8 mouse cellular contexts compared by ENCODE assay signal in the genomic region with DNA sequence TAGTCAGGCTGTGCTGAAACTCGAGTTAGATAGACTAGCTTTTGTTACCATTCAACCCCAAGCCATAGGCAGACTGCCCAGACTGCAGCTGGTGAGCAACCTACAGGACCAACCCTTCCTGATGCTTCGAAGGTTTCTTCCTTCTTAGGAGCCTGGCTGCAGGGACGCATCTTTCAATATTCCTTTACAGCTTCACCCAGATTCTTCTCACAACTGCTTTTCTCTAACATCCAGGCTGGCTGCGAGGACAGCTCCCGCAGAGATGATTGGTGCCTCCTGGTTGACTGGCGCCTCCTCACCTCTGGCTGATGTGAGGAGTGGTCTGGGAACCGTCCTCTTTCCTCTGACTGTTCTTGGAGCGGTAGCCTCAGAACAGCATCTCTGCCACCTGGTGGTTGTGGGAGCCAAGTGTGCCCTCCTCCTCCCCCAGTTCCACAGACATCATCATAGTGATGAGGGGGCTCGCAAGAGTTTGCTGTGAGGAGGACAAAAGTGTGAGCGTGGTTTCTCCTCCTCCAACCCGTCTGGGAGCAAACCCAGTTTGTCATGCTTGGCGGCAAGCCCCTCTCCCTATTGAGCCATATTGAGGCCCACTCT. TPM values are rescaled to one million over a fixed set of nuclear protein-coding genes. Genes with fewer than 3 reads are reported as not detected.
DNase-seq lines count a peak whose midpoint lies in the region; ATAC-seq and TF ChIP-seq lines count a peak whose summit lies in the region.

No protein-coding gene starts in this region.

- no peaks in the 10 kb centered on the region for H3K4me1 ChIP-seq in intestine, postnatal 0 days (replicated peaks; ENCODE audit: control insufficient read depth, insufficient read depth, low read length)
- H3K4me1 ChIP-seq in limb, embryonic 11.5 days (ENCODE audit: control insufficient read depth, insufficient read depth, low read length): peaks cover 4% of the 10 kb centered on the region; the same call in 1 of the 2 replicates
- peaks cover 32% of the 10 kb centered on the region for H3K4me1 ChIP-seq in midbrain, embryonic 10.5 days

- peak; percentile 95 for TF ChIP-seq CTCF in intestine, postnatal 0 days (IDR thresholded peaks at IDR 0.05; ENCODE audit: low read depth)

- no peak overlapping the region for H3K27ac ChIP-seq in intestine, postnatal 0 days (ENCODE audit: low read depth, low read length)
- no peak overlapping the region for H3K27ac ChIP-seq in limb, embryonic 11.5 days (replicated peaks; ENCODE audit: low read depth, low read length)
- no peak overlapping the region for H3K27ac ChIP-seq in midbrain, embryonic 10.5 days (replicated peaks)

- peak overlapping the region; percentile 74 for H3K4me2 ChIP-seq in intestine, postnatal 0 days (replicated peaks; ENCODE audit: low read depth)
- peak overlapping the region; percentile 58; the same call in 1 of the 2 replicates for H3K4me2 ChIP-seq in limb, embryonic 11.5 days (ENCODE audit: low read depth, severe bottlenecking)

- H3K4me3 ChIP-seq in intestine, postnatal 0 days (ENCODE audit: low read depth, low read length): peak overlapping the region; percentile 58
- H3K4me3 ChIP-seq in limb, embryonic 11.5 days (ENCODE audit: low read depth, low read length): peak overlapping the region; percentile 5; the same call in 1 of the 2 replicates
- peak overlapping the region; percentile 65 for H3K4me3 ChIP-seq in midbrain, embryonic 10.5 days

- peak; percentile 53 for ATAC-seq in common myeloid progenitor, adult 5-6 weeks (replicated peaks; ENCODE audit: low read depth, poor library complexity, severe bottlenecking)
- ATAC-seq in granulocyte monocyte progenitor cell, adult 5-6 weeks (replicated peaks; ENCODE audit: poor library complexity, severe bottlenecking): peak; percentile 22
- no peak for ATAC-seq in intestine, postnatal 0 days
- ATAC-seq in limb, embryonic 11.5 days (ENCODE audit: insufficient number of reproducible peaks, low FRiP score, low TSS enrichment, low read depth): no peak

- no peaks in the 10 kb centered on the region for H3K27me3 ChIP-seq in intestine, postnatal 0 days (replicated peaks; ENCODE audit: control insufficient read depth, insufficient read depth, low read length)
- H3K27me3 ChIP-seq in limb, embryonic 11.5 days (ENCODE audit: control insufficient read depth, insufficient read depth, low read length): no peaks in the 10 kb centered on the region
- H3K27me3 ChIP-seq in midbrain, embryonic 10.5 days (ENCODE audit: low read depth, poor library complexity, severe bottlenecking): peaks cover 30% of the 10 kb centered on the region

- no peaks in the 10 kb centered on the region for H3K36me3 ChIP-seq in intestine, postnatal 0 days (ENCODE audit: control insufficient read depth, insufficient read depth)
- H3K36me3 ChIP-seq in limb, embryonic 11.5 days (ENCODE audit: control insufficient read depth, insufficient read depth, low read length): no peaks in the 10 kb centered on the region
- H3K36me3 ChIP-seq in midbrain, embryonic 10.5 days: no peaks in the 10 kb centered on the region

- no peaks in the 10 kb centered on the region for H3K9me3 ChIP-seq in intestine, postnatal 0 days (ENCODE audit: control insufficient read depth)
- H3K9me3 ChIP-seq in limb, embryonic 11.5 days (ENCODE audit: control insufficient read depth, low read length): no peaks in the 10 kb centered on the region
- H3K9me3 ChIP-seq in midbrain, embryonic 10.5 days (replicated peaks): no peaks in the 10 kb centered on the region

- DNase-seq in urinary bladder, postnatal 14 days (ENCODE audit: low spot score): peak; percentile 72
- no peak for DNase-seq in urinary bladder, adult 2 months (ENCODE audit: low spot score)
- DNase-seq in limb, embryonic 11.5 days (ENCODE audit: low spot score): peak; percentile 83
- peak; percentile 77 for DNase-seq in midbrain, embryonic 10.5 days (ENCODE audit: low spot score)
- DNase-seq in spleen, postnatal 10 days (ENCODE audit: low spot score in 2 of 2): peak; percentile 46 to 68

- WGBS in intestine, postnatal 0 days: under 1% methylated on average over 12 of the region's 12 CpGs
- WGBS in limb, embryonic 11.5 days: 2% methylated on average over 12 of the region's 12 CpGs
- WGBS in midbrain, embryonic 10.5 days: 2% methylated on average over 12 of the region's 12 CpGs

- no peak overlapping the region for H3K9ac ChIP-seq in intestine, postnatal 0 days (ENCODE audit: low read depth, low read length)
- no peak overlapping the region for H3K9ac ChIP-seq in limb, embryonic 11.5 days (ENCODE audit: low read length)

RNA-seq across cellular contexts. Expression of gene Fos, which starts 14.0 kb away (rescaled TPM):
- polyA plus RNA-seq in urinary bladder, adult 2 months (2012; rRNA removed): 28.5 and 37.0 TPM in 2 replicates
- total RNA-seq in common myeloid progenitor, adult 5-6 weeks (2017): 421 and 492 TPM in 2 replicates
- 35.1 and 50.4 TPM in 2 replicates for total RNA-seq in granulocyte monocyte progenitor cell, adult 5-6 weeks (2014; fragmentation: Nextera tagmentation)
- 137 and 160 TPM in 2 replicates for total RNA-seq in granulocyte monocyte progenitor cell, adult 5-6 weeks (2017)
- polyA plus RNA-seq in intestine, postnatal 0 days (2015; fragmentation: Nextera tagmentation; extraction: Ambion mirVana): 22.4 and 27.1 TPM in 2 replicates
- 0.89 and 1.2 TPM in 2 replicates for polyA plus RNA-seq in limb, embryonic 11.5 days (2014; fragmentation: Nextera tagmentation; extraction: Ambion mirVana)
- 0.54 and 1.1 TPM in 2 replicates for polyA plus RNA-seq in midbrain, embryonic 10.5 days (2016; fragmentation: Nextera tagmentation; extraction: Ambion mirVana)

Comparison
In these comparisons a context has a peak if more than half of its experiments do, and no peak if none do; other contexts are left out.
1. ATAC-seq: peak in common myeloid progenitor, adult 5-6 weeks (single experiment) and granulocyte monocyte progenitor cell, adult 5-6 weeks (single experiment); none in intestine, postnatal 0 days (single experiment) and limb, embryonic 11.5 days (single experiment).
2. H3K4me3 ChIP-seq: peak in every context shown above with its lines; median percentile 65 in midbrain, embryonic 10.5 days; 58 in intestine, postnatal 0 days; 5 in limb, embryonic 11.5 days.
3. RNA of gene Fos, which starts 14.0 kb away (polyA plus RNA-seq): 28.5 to 37.0 TPM in urinary bladder, adult 2 months and 22.4 to 27.1 TPM in intestine, postnatal 0 days; 0.89 to 1.2 TPM in limb, embryonic 11.5 days and 0.54 to 1.1 TPM in midbrain, embryonic 10.5 days; every median in the first group is over 10 times any median in the second.